Mouse (Mus musculus) forebrain, embryonic 12.5 days (tissue): ENCODE measurements at regions not wholly inside any gene's neighbourhood (a gene's known extent, or its start where the extent isn't known, plus 50 kb on each side); places are given as distances from the start of the nearest gene placed in this dataset.
A peak's percentile ranks its signal among the peaks of the same experiment; 100 is the strongest.

ENCODE experiments used
- ATAC-seq: fragments of 200-750 bp; cut with Nextera tagmentation; 2 replicates; pipeline ENCODE4 v1.8.0; 2017; ENCODE audit warnings: moderate TSS enrichment; ENCODE audit not compliant: low FRiP score
- H3K27ac ChIP-seq: fragments of 300-500 bp; sonication (generic); 2 replicates; pipeline ENCODE4 v1.5.1; 2016; ENCODE audit warnings: mild to moderate bottlenecking
- H3K27me3 ChIP-seq: fragments of 300-500 bp; sonication (generic); 2 replicates; pipeline ENCODE4 v1.6.1; 2016; ENCODE audit warnings: mild to moderate bottlenecking
- H3K36me3 ChIP-seq: fragments of 300-500 bp; sonication (generic); replicated peaks from 2 replicates; pipeline ENCODE4 v1.6.1; 2016; ENCODE audit warnings: mild to moderate bottlenecking
- H3K4me1 ChIP-seq: fragments of 300-500 bp; sonication (generic); 2 replicates; pipeline ENCODE4 v1.6.1; 2016
- H3K4me2 ChIP-seq: fragments of 300-500 bp; sonication (generic); 2 replicates; pipeline ENCODE4 v1.6.1; 2016; ENCODE audit warnings: mild to moderate bottlenecking, moderate library complexity
- H3K4me3 ChIP-seq: fragments of 300-500 bp; sonication (generic); replicated peaks from 2 replicates; pipeline ENCODE4 v1.5.1; 2016; ENCODE audit warnings: mild to moderate bottlenecking
- H3K9ac ChIP-seq: fragments of 300-500 bp; sonication (generic); 2 replicates; pipeline ENCODE4 v1.6.1; 2016; ENCODE audit warnings: mild to moderate bottlenecking
- H3K9me3 ChIP-seq: fragments of 300-500 bp; sonication (generic); 2 replicates; pipeline ENCODE4 v1.6.1; 2016
- WGBS: fragments of 180-500 bp; shearing (Covaris S2); methylation state at CpG from one replicate; pipeline ENCODE4 v1.1.7; 2016; 5-methylcytosine and 5-hydroxymethylcytosine counted together

GRCm38 (mm10) chr6:140339731-140340130 lies 84.1 kb upstream of the Plekha5 start:
- H3K36me3 ChIP-seq: no peaks in the 10 kb centered on the region
- 81% methylated on average over 13 of the region's 13 CpGs for WGBS
- peaks cover 40% of the 10 kb centered on the region for H3K4me1 ChIP-seq
- ATAC-seq: no peak
- H3K4me2 ChIP-seq: no peak overlapping the region
- H3K27me3 ChIP-seq: no peaks in the 10 kb centered on the region
- H3K9me3 ChIP-seq: no peaks in the 10 kb centered on the region
- H3K4me3 ChIP-seq: no peak overlapping the region
- no peak overlapping the region for H3K9ac ChIP-seq
- H3K27ac ChIP-seq: no peak overlapping the region

GRCm38 (mm10) chr6:140337897-140338749 lies 85.7 kb upstream of the Plekha5 start:
- Histone ChIP-seq H3K9me3 (no peaks in the 10 kb centered on the region), H3K27me3 (no peaks in the 10 kb centered on the region), H3K9ac (no peak overlapping the region), H3K4me3 (0 out of 2 replicates have a peak overlapping the region, but pooled peaks have one; percentile 11), H3K27ac (peak overlapping the region; percentile 74), H3K36me3 (no peaks in the 10 kb centered on the region), H3K4me1 (peaks cover 40% of the 10 kb centered on the region), H3K4me2 (peak overlapping the region; percentile 45)
- 20% methylated on average over 19 of the region's 19 CpGs for WGBS
- ATAC-seq: 0 out of 2 replicates have a peak, but pooled peaks have one; percentile 13

DNA sequence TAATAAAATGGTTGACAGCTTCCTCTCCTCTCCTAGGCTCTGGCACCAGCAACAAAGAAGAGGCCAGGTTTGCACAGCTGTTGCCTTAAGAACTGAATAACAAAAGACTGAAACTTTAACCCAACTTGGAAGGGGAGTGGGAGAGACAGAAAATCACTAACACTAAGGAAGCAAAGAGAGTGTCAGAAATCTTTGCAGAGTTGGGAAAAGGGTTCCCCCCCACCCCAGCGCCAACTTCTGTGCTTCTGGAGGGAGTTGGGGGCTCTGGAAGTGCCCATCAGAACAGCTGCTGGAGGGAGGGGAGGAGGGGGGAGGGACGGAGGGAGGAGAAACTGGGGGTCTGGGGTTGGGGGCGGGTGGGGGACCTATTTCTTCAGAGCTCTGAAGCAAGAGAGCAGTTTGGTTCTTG lies 86.8 kb upstream of the Plekha5 start:
- peak; percentile 62; the same call in 1 of the 2 replicates for ATAC-seq
- Histone ChIP-seq H3K9me3 (no peaks in the 10 kb centered on the region), H3K4me3 (no peak overlapping the region), H3K27me3 (no peaks in the 10 kb centered on the region), H3K27ac (peak overlapping the region; percentile 84), H3K9ac (no peak overlapping the region), H3K4me2 (peak overlapping the region; percentile 45), H3K4me1 (peaks cover 33% of the 10 kb centered on the region), H3K36me3 (no peaks in the 10 kb centered on the region)
- 0% methylated on average over 3 of the region's 3 CpGs for WGBS

GRCm38 (mm10) chr6:140336414-140336941 lies 87.4 kb upstream of the Plekha5 start:
- no peak overlapping the region for H3K4me3 ChIP-seq
- H3K4me1 ChIP-seq: peaks cover 33% of the 10 kb centered on the region
- H3K9ac ChIP-seq: no peak overlapping the region; the same call in 1 of the 2 replicates
- no peaks in the 10 kb centered on the region for H3K27me3 ChIP-seq
- no peaks in the 10 kb centered on the region for H3K9me3 ChIP-seq
- H3K4me2 ChIP-seq: peak overlapping the region; percentile 45
- H3K36me3 ChIP-seq: no peaks in the 10 kb centered on the region
- H3K27ac ChIP-seq: peak overlapping the region; percentile 84
- under 1% methylated on average over 13 of the region's 13 CpGs for WGBS
- peak; percentile 73 for ATAC-seq

- no peak overlapping the region for H3K4me3 ChIP-seq
- WGBS: 84% methylated on average over 3 of the region's 3 CpGs
- H3K4me1 ChIP-seq: peaks cover 28% of the 10 kb centered on the region
- H3K4me2 ChIP-seq: no peak overlapping the region
- H3K9me3 ChIP-seq: no peaks in the 10 kb centered on the region
- H3K27ac ChIP-seq: no peak overlapping the region
- H3K9ac ChIP-seq: no peak overlapping the region
- H3K36me3 ChIP-seq: no peaks in the 10 kb centered on the region
- ATAC-seq: no peak
- no peaks in the 10 kb centered on the region for H3K27me3 ChIP-seq
Measured at GRCm38 (mm10) chr6:140333397-140333796, 90.5 kb upstream of the Plekha5 start.

- H3K27ac ChIP-seq: no peak overlapping the region
- H3K4me2 ChIP-seq: no peak overlapping the region
- no peak for ATAC-seq
- H3K9ac ChIP-seq: no peak overlapping the region
- H3K27me3 ChIP-seq: no peaks in the 10 kb centered on the region
- H3K36me3 ChIP-seq: no peaks in the 10 kb centered on the region
- 94% methylated on average over 11 of the region's 11 CpGs for WGBS
- H3K9me3 ChIP-seq: no peaks in the 10 kb centered on the region
- no peak overlapping the region for H3K4me3 ChIP-seq
- H3K4me1 ChIP-seq: no peaks in the 10 kb centered on the region
Measured at GRCm38 (mm10) chr6:140308641-140309040, 115.2 kb upstream of the Plekha5 start.

DNA sequence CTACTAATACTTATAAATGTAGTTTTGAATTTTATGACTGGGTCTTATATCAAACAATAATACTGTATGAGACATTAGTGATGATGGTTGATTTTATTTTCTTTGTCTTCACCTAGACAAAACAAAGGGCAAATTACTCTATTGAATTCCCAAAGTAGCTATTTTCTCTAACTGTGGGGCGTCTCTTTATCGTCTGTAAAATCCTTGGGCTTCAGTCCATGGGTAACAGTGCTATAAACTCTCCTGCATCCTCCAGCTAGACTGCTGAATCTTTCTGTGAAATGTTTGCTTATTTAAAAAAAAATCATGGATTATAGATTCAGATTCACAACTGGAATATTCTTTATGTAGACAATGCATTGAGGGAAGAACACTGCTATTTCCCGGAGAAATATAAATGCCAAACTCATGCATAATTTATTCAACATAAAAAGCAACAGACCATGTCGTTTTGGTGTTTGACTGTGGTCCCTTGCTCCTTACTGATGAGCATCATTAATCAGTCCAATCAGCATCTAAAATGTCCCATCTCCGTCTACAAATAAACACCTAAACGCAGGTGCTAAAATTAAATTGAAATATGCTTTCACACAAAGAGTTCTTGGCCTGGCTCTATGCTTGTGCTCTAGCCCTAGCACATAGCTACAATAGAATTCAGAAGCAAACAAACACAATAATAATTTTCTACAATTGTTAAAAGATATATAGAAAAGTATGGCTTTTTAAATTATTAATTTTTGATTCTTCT lies 116.9 kb upstream of the Plekha5 start:
- ATAC-seq: no peak
- Histone ChIP-seq H3K4me1 (no peaks in the 10 kb centered on the region), H3K36me3 (no peaks in the 10 kb centered on the region), H3K9ac (no peak overlapping the region), H3K9me3 (no peaks in the 10 kb centered on the region), H3K27ac (no peak overlapping the region), H3K4me2 (no peak overlapping the region), H3K4me3 (no peak overlapping the region), H3K27me3 (no peaks in the 10 kb centered on the region)
- 86% methylated on average over 6 of the region's 6 CpGs for WGBS

GRCm38 (mm10) chr6:140304105-140304504 lies 119.7 kb upstream of the Plekha5 start:
- H3K27ac ChIP-seq: no peak overlapping the region
- H3K4me3 ChIP-seq: no peak overlapping the region
- no peak for ATAC-seq
- H3K27me3 ChIP-seq: no peaks in the 10 kb centered on the region
- H3K4me2 ChIP-seq: no peak overlapping the region
- 84% methylated on average over 5 of the region's 5 CpGs for WGBS
- H3K4me1 ChIP-seq: no peaks in the 10 kb centered on the region
- no peaks in the 10 kb centered on the region for H3K36me3 ChIP-seq
- no peaks in the 10 kb centered on the region for H3K9me3 ChIP-seq
- H3K9ac ChIP-seq: no peak overlapping the region

DNA sequence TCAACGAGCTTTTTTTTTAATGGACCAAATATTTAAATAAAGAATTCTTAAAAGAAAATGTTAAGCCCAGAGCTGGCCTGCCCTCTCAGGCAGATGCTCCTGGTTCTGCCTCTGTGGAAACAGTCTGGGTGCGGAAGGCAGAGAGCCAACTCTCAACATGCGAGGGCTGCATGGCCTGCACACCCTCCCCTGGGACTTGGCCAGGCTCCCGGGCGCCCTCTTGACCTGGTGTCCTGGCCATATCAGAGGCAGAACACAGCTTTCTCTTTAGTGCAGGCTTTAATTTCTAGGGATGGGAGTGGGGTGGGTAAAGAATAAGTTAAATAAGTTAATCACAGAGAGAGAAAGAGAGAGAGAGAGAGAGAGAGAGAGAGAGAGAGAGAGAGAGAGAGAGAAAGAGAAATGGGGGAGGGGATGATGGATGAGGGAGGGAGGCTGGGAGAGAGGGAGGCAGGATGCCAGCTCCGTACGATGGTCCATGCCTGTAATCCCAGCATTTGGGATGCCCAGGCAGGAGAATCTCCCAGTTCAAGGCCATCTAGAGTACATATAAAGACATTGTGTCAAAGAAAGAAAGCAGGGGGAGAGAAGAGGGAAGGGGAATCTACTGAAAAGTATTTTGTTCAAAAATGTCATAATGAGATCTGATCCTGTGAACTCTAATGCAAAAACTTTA lies 123.2 kb upstream of the Plekha5 start:
- 72% methylated on average over 7 of the region's 7 CpGs for WGBS

DNA sequence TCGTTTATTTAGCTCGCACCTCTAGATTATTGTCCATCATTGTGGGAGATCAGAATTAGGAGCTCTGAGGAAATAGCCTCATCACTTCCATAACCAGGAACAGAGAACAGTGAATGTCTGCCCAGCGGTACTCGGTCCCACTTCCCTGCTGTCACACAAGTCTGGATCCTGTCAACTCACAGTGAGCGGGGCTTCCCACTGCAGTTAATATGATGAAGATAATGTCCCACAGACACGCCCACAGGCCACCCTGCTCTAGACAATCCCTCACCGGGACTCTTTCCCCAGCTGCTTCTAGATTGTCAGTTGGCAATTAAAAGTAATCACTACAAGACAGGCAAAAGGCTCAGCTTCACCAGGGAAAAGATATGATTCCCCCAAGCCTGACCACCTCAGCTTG lies 124.2 kb upstream of the Plekha5 start:
- H3K9ac ChIP-seq: no peak overlapping the region
- H3K36me3 ChIP-seq: no peaks in the 10 kb centered on the region
- no peak overlapping the region for H3K4me3 ChIP-seq
- no peak overlapping the region for H3K27ac ChIP-seq
- H3K27me3 ChIP-seq: no peaks in the 10 kb centered on the region
- H3K9me3 ChIP-seq: no peaks in the 10 kb centered on the region
- H3K4me2 ChIP-seq: no peak overlapping the region
- ATAC-seq: no peak
- 73% methylated on average over 7 of the region's 7 CpGs for WGBS
- peaks cover 9% of the 10 kb centered on the region for H3K4me1 ChIP-seq

More for the DNA sequence above, 123.2 kb upstream of the Plekha5 start:
- Histone ChIP-seq H3K4me3 (no peak overlapping the region), H3K27me3 (no peaks in the 10 kb centered on the region), H3K4me1 (peaks cover 9% of the 10 kb centered on the region), H3K9me3 (no peaks in the 10 kb centered on the region), H3K36me3 (no peaks in the 10 kb centered on the region), H3K4me2 (no peak overlapping the region), H3K9ac (no peak overlapping the region), H3K27ac (no peak overlapping the region)
- ATAC-seq: no peak

DNA sequence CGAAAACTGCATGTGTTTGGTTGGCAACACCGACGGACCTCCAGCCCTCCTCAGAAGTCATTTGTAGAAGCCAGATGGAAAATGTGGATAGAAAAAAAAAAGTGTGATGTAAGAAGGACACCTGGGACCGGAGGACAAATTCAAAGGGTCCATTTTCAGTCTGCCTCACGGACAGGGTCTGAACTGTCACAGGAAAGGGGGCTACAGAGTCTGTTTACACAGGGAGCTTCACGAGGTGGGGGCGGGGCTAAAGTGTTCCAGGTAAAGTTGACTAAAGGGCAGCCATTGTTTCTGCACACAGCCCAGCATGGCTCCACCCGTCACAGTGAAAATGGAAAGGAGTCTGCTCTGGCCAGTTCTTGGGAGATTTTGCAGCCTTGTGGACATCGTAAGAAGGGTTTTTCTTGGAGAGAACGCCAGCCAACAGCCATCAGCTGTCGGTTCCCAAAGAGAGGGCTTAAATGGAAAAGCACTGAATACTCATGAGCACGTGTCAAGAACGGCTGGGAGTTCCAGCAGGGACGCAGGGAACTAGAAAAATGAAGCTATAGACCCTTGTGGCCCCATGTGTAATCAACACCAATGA lies 125.8 kb upstream of the Plekha5 start:
- H3K27me3 ChIP-seq: no peaks in the 10 kb centered on the region
- no peak overlapping the region for H3K4me3 ChIP-seq
- H3K36me3 ChIP-seq: no peaks in the 10 kb centered on the region
- peak overlapping the region; percentile 13; the same call in 1 of the 2 replicates for H3K4me2 ChIP-seq
- no peaks in the 10 kb centered on the region for H3K9me3 ChIP-seq
- H3K9ac ChIP-seq: no peak overlapping the region
- ATAC-seq: peak; percentile 62; the same call in 1 of the 2 replicates
- H3K4me1 ChIP-seq: peaks cover 9% of the 10 kb centered on the region
- no peak overlapping the region for H3K27ac ChIP-seq
- WGBS: 64% methylated on average over 14 of the region's 14 CpGs
